Mouse (Mus musculus): ENCODE measurements at regions not wholly inside any gene's neighbourhood (a gene's known extent, or its start where the extent isn't known, plus 50 kb on each side); places are given as distances from the start of the nearest gene placed in this dataset.

DNA sequence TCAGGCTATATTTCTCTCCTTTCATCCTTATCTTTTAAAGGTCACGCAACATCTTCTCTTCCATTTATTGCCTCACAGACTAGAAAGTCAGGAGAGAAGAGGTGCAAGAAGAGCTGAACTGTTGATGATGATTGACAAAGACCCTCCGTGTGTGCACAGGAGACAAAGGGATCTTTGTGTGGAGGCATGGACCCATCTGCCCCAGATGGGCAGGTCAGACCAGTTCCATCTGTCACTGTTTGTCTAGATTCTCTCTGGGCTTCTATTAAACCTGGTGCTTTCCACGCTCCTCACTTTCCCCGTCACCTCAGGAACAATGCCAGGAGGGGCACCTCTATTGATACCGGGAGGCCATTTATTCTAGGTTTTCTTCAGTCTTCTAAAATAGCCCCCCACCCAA, 364.1 kb upstream of the Pik3r1 start:
- DNase-seq (ENCODE audit: low read depth, low spot score), result peak; percentile 67

DNA sequence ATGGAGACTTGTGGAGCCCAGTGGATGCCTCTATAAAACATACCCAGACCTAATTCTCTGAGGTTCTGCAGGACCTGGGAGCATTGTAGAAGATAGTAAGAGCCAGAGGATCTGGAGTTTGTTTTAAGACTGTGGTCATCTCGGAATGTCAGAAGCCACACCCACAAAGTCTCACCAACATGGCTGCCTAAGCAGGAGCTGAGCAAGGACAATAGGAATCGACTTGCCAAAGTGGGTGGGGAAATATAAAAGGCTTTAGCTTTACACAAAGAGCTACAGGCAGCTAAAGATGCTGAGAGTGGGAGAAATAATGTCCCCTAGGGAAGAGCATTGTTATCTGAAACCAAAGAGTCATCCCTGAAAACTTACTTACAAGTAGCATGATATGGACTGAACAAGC, 364.7 kb upstream of the Pik3r1 start:
- DNase-seq (ENCODE audit: low read depth, low spot score), result no peak

GRCm38 (mm10) chr13:102135210-102135609, 367.2 kb upstream of the Pik3r1 start:
- no peak for DNase-seq (ENCODE audit: low read depth, low spot score)

DNA sequence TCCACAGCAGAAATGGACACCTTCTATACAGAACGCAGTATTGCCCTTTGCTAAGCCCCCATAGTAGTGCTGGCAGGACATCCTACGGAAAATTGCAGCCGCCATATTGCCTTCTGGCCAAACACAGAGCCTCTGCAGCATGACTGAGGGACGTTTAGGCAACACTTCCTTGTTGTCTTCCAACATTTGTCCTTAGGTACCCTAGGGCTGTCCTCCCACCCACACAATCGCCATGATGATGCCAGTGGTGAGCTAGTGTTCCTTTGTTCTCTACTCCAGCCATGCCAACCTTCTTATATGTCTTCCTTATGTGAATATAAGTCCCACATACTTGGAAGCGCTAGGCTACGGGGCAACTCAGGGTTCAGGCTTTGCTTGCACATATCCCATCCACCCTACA, 375.0 kb upstream of the Pik3r1 start:
- DNase-seq (ENCODE audit: low read depth, low spot score), result no peak

DNA sequence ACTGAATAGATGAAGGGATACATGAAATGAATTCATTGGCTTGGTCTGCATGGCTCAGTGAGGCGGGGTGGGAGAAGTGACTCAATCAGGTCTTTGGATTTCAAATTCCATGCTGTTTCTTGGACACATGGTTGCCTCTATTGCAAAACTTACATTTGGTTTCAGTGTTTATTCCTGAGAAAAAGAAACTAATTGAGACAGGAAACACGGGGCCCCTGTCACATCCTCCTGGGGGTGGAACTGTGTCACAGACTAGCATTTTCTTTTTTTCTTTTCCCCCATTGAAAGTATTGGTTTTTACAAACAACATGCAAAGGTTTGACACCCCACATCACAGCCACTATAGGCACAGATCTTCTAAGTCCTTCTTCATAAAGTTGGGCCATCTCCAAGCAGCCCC, 375.8 kb upstream of the Pik3r1 start:
- no peak for DNase-seq (ENCODE audit: low read depth, low spot score)

GRCm38 (mm10) chr13:102148039-102148438, 380.0 kb upstream of the Pik3r1 start:
- no peak for DNase-seq (ENCODE audit: low read depth, low spot score)

DNA sequence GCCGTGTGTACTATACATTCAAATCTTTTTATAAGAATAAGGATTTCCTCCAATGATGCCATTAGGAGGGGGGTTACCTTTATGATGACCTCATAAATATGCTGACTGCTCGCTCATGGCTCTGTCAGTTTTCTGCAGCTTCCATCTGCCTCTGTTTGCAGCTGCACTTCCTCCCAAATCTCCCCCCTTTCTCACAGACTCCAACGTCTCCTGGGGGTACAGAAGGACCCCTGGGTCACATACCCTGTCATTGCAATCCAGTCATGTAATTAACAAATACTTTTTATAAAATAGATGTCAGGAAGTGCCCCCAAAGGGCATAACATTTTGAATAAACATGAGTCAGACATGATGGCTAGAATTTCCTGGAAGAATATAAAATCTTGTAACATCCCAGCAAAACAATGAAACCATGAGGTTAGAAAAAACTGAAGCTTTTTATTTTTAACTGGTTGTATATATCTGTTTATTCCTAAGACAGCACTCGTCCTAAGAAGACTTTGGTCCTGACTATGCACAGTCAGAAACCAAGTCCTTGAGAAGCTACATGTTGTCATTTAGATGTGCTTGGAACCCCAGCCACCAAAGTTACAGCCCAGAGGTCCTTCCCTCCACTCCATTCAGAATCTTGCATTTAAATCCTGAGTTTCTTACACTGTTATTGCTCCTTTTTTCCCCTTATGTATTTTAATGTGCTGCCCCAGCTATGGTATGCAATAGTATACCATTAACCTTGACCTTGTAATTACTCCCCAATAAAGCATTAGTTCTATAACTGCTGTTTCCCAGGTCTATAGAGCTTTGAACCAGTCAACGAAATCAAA, 386.0 kb upstream of the Pik3r1 start:
- peak; percentile 34 for DNase-seq (ENCODE audit: low read depth, low spot score)

GRCm38 (mm10) chr13:102154609-102154899, 386.5 kb upstream of the Pik3r1 start:
- DNase-seq (ENCODE audit: low read depth, low spot score), result no peak

DNA sequence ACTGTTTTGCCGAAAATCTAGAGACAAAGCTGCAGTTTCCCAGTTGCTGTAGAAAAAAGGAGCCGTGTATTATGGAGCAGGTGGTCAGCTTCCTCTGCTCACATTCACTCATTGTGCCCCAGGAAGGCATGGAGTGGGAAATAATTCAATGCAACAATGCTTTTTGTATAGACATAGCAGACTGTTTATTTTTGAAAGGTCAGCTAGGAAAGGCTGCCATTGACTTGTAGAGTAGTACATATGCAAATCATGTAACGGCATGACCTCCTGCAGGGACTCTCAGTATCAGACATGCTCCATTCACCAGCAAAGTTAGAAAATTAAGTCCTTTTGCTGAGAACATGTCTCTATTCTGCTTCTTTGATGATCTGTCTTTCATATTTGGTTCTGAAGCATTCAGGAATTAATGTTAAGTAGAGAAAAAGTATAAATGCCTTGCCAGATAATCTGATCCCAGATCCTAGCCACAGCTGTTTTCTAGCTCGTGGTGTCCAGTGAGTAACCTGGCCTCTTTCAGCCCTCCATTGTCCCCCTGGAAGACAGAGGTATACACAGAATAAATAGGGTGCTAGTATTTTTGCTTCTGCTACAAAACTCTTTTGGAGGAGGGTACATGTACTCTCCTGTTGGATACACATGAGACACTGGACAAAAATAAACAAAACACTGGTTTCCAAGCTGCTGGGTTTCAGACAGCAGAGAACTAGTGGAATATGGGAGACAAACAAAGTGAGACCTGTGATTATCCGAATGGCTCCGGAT, 389.5 kb upstream of the Pik3r1 start:
- DNase-seq (ENCODE audit: low read depth, low spot score), result peak; percentile 30

DNA sequence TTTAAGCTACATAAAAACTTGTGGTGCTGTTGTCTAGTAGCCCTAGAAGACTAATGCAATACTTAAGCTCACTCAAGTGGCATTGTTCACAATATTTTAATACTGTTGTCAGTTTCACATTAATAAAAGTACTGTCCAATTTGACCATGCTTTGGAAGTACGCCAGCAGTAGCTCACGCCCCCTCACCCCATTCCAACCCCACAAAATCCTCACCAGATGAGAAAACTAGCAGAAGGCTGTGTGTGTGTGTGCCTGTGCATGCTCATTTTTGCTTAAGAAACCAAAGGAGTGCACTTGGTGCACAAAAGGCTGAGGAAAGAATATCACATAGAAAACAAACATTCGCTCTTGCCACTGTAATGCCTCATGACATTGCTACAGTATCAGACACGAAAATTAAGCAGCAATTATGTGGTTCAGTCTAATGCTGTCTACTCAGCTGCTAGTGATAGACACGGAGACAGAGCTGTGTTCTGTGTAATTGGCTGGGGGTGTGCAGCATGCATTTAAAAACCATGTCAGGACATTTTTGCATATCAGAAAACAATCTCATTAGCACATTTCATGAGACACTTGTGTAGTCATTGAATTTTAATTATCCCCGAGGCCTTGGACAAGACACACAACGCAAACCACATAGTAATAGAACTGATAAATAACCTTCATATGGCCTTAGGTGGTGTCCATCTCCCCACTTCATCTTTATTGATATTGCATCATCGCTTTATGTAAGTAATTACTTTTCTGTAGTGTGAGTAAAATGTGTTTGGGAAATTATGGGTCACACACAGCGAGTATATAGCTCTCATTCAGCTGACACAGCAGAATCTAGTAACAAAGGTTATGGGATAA, 405.6 kb upstream of the Pik3r1 start:
- DNase-seq (ENCODE audit: low read depth, low spot score), result no peak

GRCm38 (mm10) chr13:102174431-102174830, 406.4 kb upstream of the Pik3r1 start:
- DNase-seq (ENCODE audit: low read depth, low spot score), result no peak

DNA sequence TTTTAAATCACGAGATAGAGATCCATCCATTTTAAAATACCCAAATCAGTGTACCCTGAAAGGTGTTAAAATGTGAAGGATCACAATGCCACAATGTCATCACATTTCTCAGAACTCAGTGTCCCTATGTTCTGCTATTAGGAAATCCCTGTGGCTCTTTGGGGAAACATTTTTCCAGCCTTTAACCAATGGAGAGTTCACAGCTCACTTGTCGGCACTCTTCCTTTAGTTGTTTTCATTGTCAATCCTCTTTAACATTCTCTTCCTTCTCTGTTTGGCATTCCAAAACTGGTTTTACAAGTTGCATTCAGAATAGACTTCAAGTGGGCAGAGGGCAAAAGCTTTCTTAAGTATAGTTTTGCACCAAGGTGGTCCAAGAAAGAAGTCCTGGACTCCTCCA, 406.9 kb upstream of the Pik3r1 start:
- no peak for DNase-seq (ENCODE audit: low read depth, low spot score)

DNA sequence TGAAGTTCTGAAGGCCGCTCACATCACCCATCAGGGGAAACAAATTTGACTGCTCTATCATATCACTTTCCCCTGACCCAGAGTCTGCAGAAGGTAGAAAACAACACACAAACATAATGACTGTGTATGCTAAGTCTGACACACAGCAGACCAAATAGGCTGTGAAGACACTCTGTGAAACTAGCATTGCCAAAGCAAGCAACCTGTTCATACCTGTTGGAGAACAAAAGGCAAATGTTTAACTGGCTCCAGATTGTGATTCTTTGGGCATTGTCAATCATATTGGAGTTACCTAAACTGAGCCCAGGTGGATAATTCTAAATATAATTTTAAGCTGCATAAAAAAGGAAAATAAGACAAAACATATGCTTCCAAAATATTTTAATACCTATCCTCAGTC, 407.4 kb upstream of the Pik3r1 start:
- no peak for DNase-seq (ENCODE audit: low read depth, low spot score)

DNA sequence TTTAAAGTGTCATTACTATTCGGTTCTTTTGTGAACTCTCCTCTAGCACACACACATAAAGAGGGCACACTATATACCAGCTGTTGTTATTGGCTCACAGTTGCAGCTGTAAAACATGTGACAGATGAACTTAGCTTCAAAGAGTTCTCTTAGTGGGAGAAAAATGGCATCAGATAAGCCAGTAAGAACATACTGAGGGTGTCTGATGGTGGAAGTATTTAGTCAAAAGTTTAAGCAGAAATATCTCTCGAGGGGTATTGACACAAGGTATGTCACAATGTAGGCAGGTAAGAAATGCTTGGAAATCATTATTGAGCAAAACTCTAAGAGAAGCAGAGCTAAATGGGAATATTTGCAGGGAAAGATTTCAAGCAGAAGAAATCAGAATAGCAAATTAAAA, 408.4 kb upstream of the Pik3r1 start:
- DNase-seq (ENCODE audit: low read depth, low spot score), result no peak

DNA sequence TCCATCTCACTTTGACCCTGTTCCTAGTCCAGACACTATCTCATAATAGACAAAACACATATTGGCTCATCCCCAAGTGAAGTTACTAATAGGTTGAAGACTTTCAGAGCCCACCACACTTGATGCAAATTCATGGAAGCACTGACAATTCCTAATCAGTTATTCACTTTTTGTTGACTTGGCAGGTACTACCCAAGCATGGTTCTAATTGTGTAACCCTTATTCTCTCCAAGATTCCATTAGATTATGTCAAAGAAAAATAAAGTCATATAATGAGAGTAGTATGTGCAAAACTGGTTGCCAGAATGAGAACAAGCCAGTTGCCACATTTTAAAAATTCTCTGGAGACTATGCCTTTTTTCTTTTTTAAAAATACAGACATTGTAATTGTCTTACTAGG, 426.7 kb upstream of the Pik3r1 start:
- DNase-seq (ENCODE audit: low read depth, low spot score), result no peak

DNA sequence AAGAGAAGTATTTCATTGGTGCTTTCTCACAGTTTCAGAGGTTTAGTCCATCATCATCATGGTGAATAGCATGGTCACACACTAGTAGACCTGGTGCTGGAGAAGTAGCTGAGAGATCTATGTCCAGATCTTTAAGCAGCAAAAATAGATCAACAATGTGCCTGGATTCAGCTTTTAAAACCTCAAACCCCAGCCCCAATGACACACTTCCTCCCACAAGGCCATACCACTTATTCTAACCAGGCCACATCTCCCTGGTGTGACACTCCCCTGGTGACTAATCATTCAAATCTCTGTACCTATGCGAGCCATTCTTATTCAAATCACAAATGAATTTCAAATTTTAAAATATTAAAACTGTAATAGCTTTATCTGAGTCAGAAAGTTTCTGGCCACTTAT, 434.3 kb upstream of the Pik3r1 start:
- DNase-seq (ENCODE audit: low read depth, low spot score), result no peak

GRCm38 (mm10) chr13:102218486-102218885, 450.5 kb upstream of the Pik3r1 start:
- no peak for DNase-seq (ENCODE audit: low read depth, low spot score)

DNA sequence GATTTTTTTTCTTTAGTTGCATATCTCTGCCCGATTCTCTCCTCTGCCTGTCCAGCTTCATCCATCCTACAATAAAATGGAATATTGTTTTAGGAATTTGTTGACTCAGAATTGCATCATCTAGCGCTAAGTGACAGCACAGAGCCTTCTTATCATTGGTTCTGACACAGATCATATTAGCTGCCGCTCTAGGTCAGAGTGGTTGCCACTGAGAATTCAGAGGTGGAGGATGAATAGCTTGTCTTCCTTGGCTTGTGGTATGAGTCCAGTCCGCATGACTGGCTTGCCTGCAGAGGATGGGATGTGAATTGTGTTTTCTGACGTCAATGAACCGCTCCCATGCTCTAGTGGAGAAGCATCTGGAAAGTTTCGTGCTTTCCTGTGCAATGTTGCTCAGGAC, 462.3 kb upstream of the Cd180 start:
- DNase-seq (ENCODE audit: low read depth, low spot score), result no peak

DNA sequence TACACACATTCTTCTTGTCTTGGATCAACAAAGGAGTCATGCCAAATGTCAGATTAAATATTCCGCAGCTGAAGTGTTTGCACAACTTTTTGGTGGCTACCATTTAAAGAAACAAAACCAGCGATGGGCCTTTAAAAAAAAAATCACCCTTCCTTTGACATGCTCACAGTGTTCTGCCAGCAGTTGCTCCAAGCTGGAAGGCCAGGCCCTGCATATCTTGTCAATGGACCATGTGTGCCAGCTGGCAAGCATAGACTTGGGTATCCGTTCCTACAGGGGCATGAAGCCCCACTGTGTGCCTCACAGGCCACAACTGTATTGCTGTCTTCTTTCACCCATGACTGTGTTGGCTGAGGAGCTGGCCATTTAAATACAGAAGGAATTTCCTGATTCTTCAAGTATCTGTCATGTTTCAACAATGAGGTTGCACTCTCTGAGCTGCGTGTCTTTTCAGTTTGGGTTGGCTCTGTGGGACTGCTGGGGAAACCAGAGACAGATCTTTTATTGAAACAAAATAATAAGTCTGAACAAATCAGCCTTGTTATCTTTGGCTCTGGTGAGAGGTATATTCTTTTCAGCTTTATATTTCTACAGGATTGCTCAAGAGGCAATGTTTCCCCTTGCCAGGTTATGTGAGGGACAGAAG, 460.9 kb upstream of the Cd180 start:
- DNase-seq (ENCODE audit: low read depth, low spot score), result no peak

DNA sequence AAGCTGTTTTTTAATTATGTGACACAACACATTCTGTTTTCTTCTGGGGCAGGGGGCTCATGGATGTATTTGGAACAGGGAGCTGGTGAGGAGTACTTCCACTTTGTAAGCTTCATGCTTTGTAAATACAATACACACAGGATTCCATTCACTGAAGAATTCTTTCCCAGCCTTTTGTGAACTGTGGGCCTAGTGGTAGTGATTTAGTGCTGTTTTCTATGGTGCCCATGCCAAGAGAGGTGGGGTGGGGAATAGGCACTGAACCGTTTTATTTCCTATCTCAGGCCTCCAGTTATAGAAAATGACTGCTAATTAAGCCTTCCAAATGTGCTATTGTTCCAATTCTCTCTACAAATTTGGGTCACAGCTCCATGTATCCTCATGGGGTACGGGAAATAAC, 442.5 kb upstream of the Cd180 start:
- peak; percentile 12 for DNase-seq (ENCODE audit: low read depth, low spot score)

DNA sequence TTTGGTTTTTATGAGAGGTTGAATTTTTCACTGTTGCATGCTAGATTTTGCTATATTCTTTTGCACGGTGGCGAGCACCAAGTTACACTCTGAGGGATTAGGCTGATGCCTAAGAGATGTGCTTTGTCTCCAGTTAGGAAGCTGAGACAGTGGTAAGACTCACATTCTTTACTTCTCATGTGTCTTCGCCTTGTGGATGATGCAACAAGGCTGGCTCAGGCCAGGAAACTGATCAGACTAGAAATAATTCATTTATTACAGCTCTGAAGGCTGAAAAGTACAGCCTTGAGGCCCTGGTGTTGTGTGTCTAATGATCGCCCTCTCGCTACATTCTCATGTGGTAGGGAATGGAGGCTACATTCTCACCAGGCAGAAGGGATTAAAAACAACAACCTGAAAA, 441.6 kb upstream of the Cd180 start:
- DNase-seq (ENCODE audit: low read depth, low spot score), result no peak

Measured in mesoderm, embryonic 11.5 days (tissue).